Mouse (Mus musculus) myocyte (in vitro differentiated cells): ENCODE measurements at regions not wholly inside any gene's neighbourhood (a gene's known extent, or its start where the extent isn't known, plus 50 kb on each side); places are given as distances from the start of the nearest gene placed in this dataset.

Source experiments
- H3K27me3 ChIP-seq: one replicate; pipeline ENCODE4 v1.6.1; 2011; ENCODE audit not compliant: control insufficient read depth, insufficient read depth, insufficient read length
- H3K36me3 ChIP-seq: one replicate; pipeline ENCODE4 v1.6.1; 2011; ENCODE audit not compliant: control insufficient read depth, insufficient read depth
- H3K4me2 ChIP-seq: one replicate; pipeline ENCODE4 v1.6.1; 2011; ENCODE audit warnings: low read depth, control low read depth
- H3K4me3 ChIP-seq: one replicate; pipeline ENCODE4 v1.5.1; 2011; ENCODE audit warnings: mild to moderate bottlenecking, control low read depth, moderate library complexity
- H3K79me2 ChIP-seq: one replicate; pipeline ENCODE4 v1.6.1; 2011; ENCODE audit not compliant: control insufficient read depth, insufficient read depth
- H3ac ChIP-seq: one replicate; pipeline ENCODE4 v1.6.1; 2011; ENCODE audit not compliant: control insufficient read depth, insufficient read length
- CEBPB ChIP-seq: IDR thresholded peaks from 2 replicates; pipeline ENCODE4 v1.6.1; 2011; ENCODE audit warnings: mild to moderate bottlenecking, moderate library complexity; ENCODE audit not compliant: poor library complexity, insufficient read depth, severe bottlenecking
- E2F4 ChIP-seq: IDR thresholded peaks from one replicate; pipeline ENCODE4 v1.6.1; 2011; ENCODE audit warnings: mild to moderate bottlenecking, control low read depth, moderate library complexity; ENCODE audit not compliant: insufficient read depth
- MAX ChIP-seq: IDR thresholded peaks from one replicate; pipeline ENCODE4 v1.6.1; 2011; ENCODE audit warnings: low read depth, mild to moderate bottlenecking, control low read depth
- MYOD1 ChIP-seq, 3 experiments: IDR thresholded peaks; one replicate each; pipeline ENCODE4 v1.6.1; 2011; ENCODE audit warnings: control low read depth in 2 of 3, low read depth in 2 of 3, mild to moderate bottlenecking in 2 of 3, moderate library complexity in 1 of 3; ENCODE audit not compliant: insufficient read length in 2 of 3, control insufficient read depth in 1 of 3
- MYOG ChIP-seq, 3 experiments: IDR thresholded peaks; one replicate each; pipeline ENCODE4 v1.6.1; 2011; ENCODE audit warnings: control low read depth in 2 of 3, low read depth in 2 of 3, mild to moderate bottlenecking in 2 of 3; ENCODE audit not compliant: insufficient read length in 2 of 3, control insufficient read depth in 1 of 3, insufficient read depth in 1 of 3
- POLR2A ChIP-seq: IDR thresholded peaks from one replicate; pipeline ENCODE4 v1.6.1; 2011; ENCODE audit warnings: low read depth, mild to moderate bottlenecking, control low read depth, moderate library complexity; ENCODE audit not compliant: insufficient read length
- POLR2AphosphoS2 ChIP-seq: IDR thresholded peaks from one replicate; pipeline ENCODE4 v1.6.1; 2011; ENCODE audit warnings: low read depth, control low read depth; ENCODE audit not compliant: insufficient read length
- REST ChIP-seq: IDR thresholded peaks from one replicate; pipeline ENCODE4 v1.6.1; 2011; ENCODE audit warnings: mild to moderate bottlenecking, control low read depth, moderate library complexity; ENCODE audit not compliant: insufficient read depth, insufficient read length
- SRF ChIP-seq: IDR thresholded peaks from one replicate; pipeline ENCODE4 v1.6.1; 2011; ENCODE audit warnings: low read depth; ENCODE audit not compliant: control insufficient read depth, insufficient read length
- TCF12 ChIP-seq: IDR thresholded peaks from one replicate; pipeline ENCODE4 v1.6.1; 2011; ENCODE audit warnings: mild to moderate bottlenecking, control low read depth; ENCODE audit not compliant: poor library complexity, insufficient read depth, severe bottlenecking
- TCF3 ChIP-seq: IDR thresholded peaks from one replicate; pipeline ENCODE4 v1.6.1; 2011; ENCODE audit warnings: low read depth, control low read depth; ENCODE audit not compliant: insufficient read length
- USF1 ChIP-seq: IDR thresholded peaks from one replicate; pipeline ENCODE4 v1.6.1; 2011; ENCODE audit warnings: low read depth, mild to moderate bottlenecking, control low read depth, moderate library complexity

GRCm38 (mm10) chr13:101863015-101863414 lies 95.0 kb upstream of the Pik3r1 start:
- Histone ChIP-seq H3K4me2 (no peak overlapping the region), H3K36me3 (no peaks in the 10 kb centered on the region), H3ac (no peak overlapping the region), H3K79me2 (no peaks in the 10 kb centered on the region), H3K4me3 (no peak overlapping the region), H3K27me3 (no peaks in the 10 kb centered on the region)
- TF ChIP-seq TCF3 (no peak), TCF12 (no peak), CEBPB (no peak), E2F4 (no peak), POLR2AphosphoS2 (no peak), MYOG (IDR thresholded peaks at IDR 0.05; ENCODE audit: control insufficient read depth in 1 of 3, insufficient read depth in 1 of 3, insufficient read length in 2 of 3, low read depth in 2 of 3) (no peak), SRF (no peak), POLR2A (no peak), USF1 (no peak), MAX (no peak), REST (no peak), MYOD1 (IDR thresholded peaks at IDR 0.05; ENCODE audit: control insufficient read depth in 1 of 3, insufficient read length in 2 of 3, low read depth in 2 of 3) (no peak)

GRCm38 (mm10) chr13:101863602-101864001 lies 95.6 kb upstream of the Pik3r1 start:
- Histone ChIP-seq H3K79me2 (no peaks in the 10 kb centered on the region), H3K4me2 (no peak overlapping the region), H3K4me3 (no peak overlapping the region), H3ac (no peak overlapping the region), H3K36me3 (no peaks in the 10 kb centered on the region), H3K27me3 (no peaks in the 10 kb centered on the region)
- TF ChIP-seq SRF (no peak), E2F4 (no peak), TCF3 (no peak), MAX (no peak), POLR2A (no peak), MYOD1 (IDR thresholded peaks at IDR 0.05; ENCODE audit: control insufficient read depth in 1 of 3, insufficient read length in 2 of 3, low read depth in 2 of 3) (no peak), CEBPB (no peak), USF1 (no peak), REST (no peak), POLR2AphosphoS2 (no peak), MYOG (IDR thresholded peaks at IDR 0.05; ENCODE audit: control insufficient read depth in 1 of 3, insufficient read depth in 1 of 3, insufficient read length in 2 of 3, low read depth in 2 of 3) (no peak), TCF12 (no peak)

GRCm38 (mm10) chr13:101866843-101867242 lies 98.8 kb upstream of the Pik3r1 start:
- Histone ChIP-seq H3K79me2 (no peaks in the 10 kb centered on the region), H3K27me3 (no peaks in the 10 kb centered on the region), H3K4me2 (no peak overlapping the region), H3ac (no peak overlapping the region), H3K36me3 (no peaks in the 10 kb centered on the region), H3K4me3 (no peak overlapping the region)
- TF ChIP-seq MYOD1 (IDR thresholded peaks at IDR 0.05; ENCODE audit: control insufficient read depth in 1 of 3, insufficient read length in 2 of 3, low read depth in 2 of 3) (no peak), USF1 (no peak)

- TF ChIP-seq POLR2AphosphoS2 (no peak), REST (no peak), SRF (no peak), MYOG (IDR thresholded peaks at IDR 0.05; ENCODE audit: control insufficient read depth in 1 of 3, insufficient read depth in 1 of 3, insufficient read length in 2 of 3, low read depth in 2 of 3) (no peak), POLR2A (no peak), MAX (no peak), CEBPB (no peak), USF1 (no peak), E2F4 (no peak), TCF12 (no peak), TCF3 (no peak)
- H3ac ChIP-seq: no peak overlapping the region
- no peak overlapping the region for H3K4me2 ChIP-seq
- no peaks in the 10 kb centered on the region for H3K27me3 ChIP-seq
- H3K79me2 ChIP-seq: no peaks in the 10 kb centered on the region
- no peaks in the 10 kb centered on the region for H3K36me3 ChIP-seq
- H3K4me3 ChIP-seq: no peak overlapping the region
Observed at GRCm38 (mm10) chr13:101874761-101875160, 106.7 kb upstream of the Pik3r1 start.

- Histone ChIP-seq H3K4me2 (no peak overlapping the region), H3ac (no peak overlapping the region), H3K27me3 (no peaks in the 10 kb centered on the region), H3K79me2 (no peaks in the 10 kb centered on the region), H3K36me3 (no peaks in the 10 kb centered on the region), H3K4me3 (no peak overlapping the region)
- TF ChIP-seq MYOG (IDR thresholded peaks at IDR 0.05; ENCODE audit: control insufficient read depth in 1 of 3, insufficient read depth in 1 of 3, insufficient read length in 2 of 3, low read depth in 2 of 3): no peak
- TF ChIP-seq MYOD1 (IDR thresholded peaks at IDR 0.05; ENCODE audit: control insufficient read depth in 1 of 3, insufficient read length in 2 of 3, low read depth in 2 of 3): no peak
- TF ChIP-seq POLR2AphosphoS2: no peak
- TF ChIP-seq MAX: no peak
- no peak for TF ChIP-seq SRF
- TF ChIP-seq POLR2A: no peak
Observed at GRCm38 (mm10) chr13:101876069-101876468, 108.1 kb upstream of the Pik3r1 start.
